Mouse (Mus musculus) ES-E14 (cell line): Measurements from ENCODE around the gene Fntb. TPM values are rescaled to one million over a fixed set of nuclear protein-coding genes. Genes with fewer than 3 reads are reported as not detected.

Source experiments
- DNase-seq: peaks from one replicate; pipeline ENCODE4 v3.0.0-alpha.2; 2013; ENCODE audit warnings: low read depth, low spot score
- H3K27ac ChIP-seq: 2 replicates; pipeline ENCODE4 v1.5.1; 2012; ENCODE audit warnings: low read depth, mild to moderate bottlenecking, low read length, moderate library complexity, mixed read lengths; ENCODE audit not compliant: poor library complexity, insufficient read depth, severe bottlenecking
- H3K36me3 ChIP-seq: 2 replicates; pipeline ENCODE4 v1.6.1; 2012; ENCODE audit warnings: mild to moderate bottlenecking, low read length, moderate library complexity, mixed read lengths; ENCODE audit not compliant: control insufficient read depth, poor library complexity, insufficient read depth, severe bottlenecking
- H3K4me1 ChIP-seq, 2 experiments: fragments of 150-350 bp in 1 of 2; sonication (generic) in 1 of 2; 2 replicates each; pipeline ENCODE4 v1.6.1; 2012; ENCODE audit warnings: low read length in 2 of 2, mild to moderate bottlenecking in 1 of 2, mixed read lengths in 1 of 2; ENCODE audit not compliant: control insufficient read depth in 2 of 2, insufficient read depth in 2 of 2, poor library complexity in 1 of 2
- H3K4me3 ChIP-seq, 2 experiments: fragments of 150-350 bp in 1 of 2; sonication (generic) in 1 of 2; 2 replicates each; pipeline ENCODE4 v1.5.1; 2012; ENCODE audit warnings: low read length in 2 of 2, low read depth in 1 of 2, mild to moderate bottlenecking in 1 of 2, mixed read lengths in 1 of 2; ENCODE audit not compliant: insufficient read depth in 1 of 2, poor library complexity in 1 of 2, severe bottlenecking in 1 of 2
- H3K9ac ChIP-seq: 2 replicates; pipeline ENCODE4 v1.6.1; 2012; ENCODE audit warnings: low read depth, mild to moderate bottlenecking, low read length, mixed read lengths; ENCODE audit not compliant: poor library complexity, insufficient read depth, severe bottlenecking
- H3K9me3 ChIP-seq: fragments of 150-350 bp; sonication (generic); 2 replicates; pipeline ENCODE4 v1.6.1; 2012; ENCODE audit warnings: low read depth, mild to moderate bottlenecking, low read length; ENCODE audit not compliant: control insufficient read depth, insufficient read depth
- CHD2 ChIP-seq: IDR thresholded peaks from 2 replicates; pipeline ENCODE4 v1.6.1; 2014; ENCODE audit warnings: mild to moderate bottlenecking, low read depth, low read length, inconsistent platforms
- HCFC1 ChIP-seq: IDR thresholded peaks from 2 replicates; pipeline ENCODE4 v1.6.1; 2012; ENCODE audit warnings: low read length, inconsistent platforms, borderline replicate concordance; ENCODE audit not compliant: insufficient read depth
- MAFK ChIP-seq: IDR thresholded peaks from 2 replicates; pipeline ENCODE4 v1.6.1; 2014; ENCODE audit warnings: mild to moderate bottlenecking, low read depth, low read length, inconsistent platforms; ENCODE audit not compliant: insufficient read depth
- ZC3H11A ChIP-seq: IDR thresholded peaks from 2 replicates; pipeline ENCODE4 v1.6.1; 2012; ENCODE audit warnings: low read depth, mild to moderate bottlenecking, inconsistent platforms, low read length, borderline replicate concordance
- ZNF384 ChIP-seq: IDR thresholded peaks from 2 replicates; pipeline ENCODE4 v1.6.1; 2012; ENCODE audit warnings: low read depth, low read length, inconsistent platforms
- in situ Hi-C, 2 experiments: fragments of 600-800 bp; cut with MboI; formaldehyde crosslinking; loops; one replicate each; pipeline ENCODE4 v1.15.1; 2025; ENCODE audit warnings: low sequenced_read_pairs in 2 of 2, inconsistent platforms in 1 of 2; ENCODE audit not compliant: unreplicated experiment in 2 of 2
- total RNA-seq: library from RNA; depleted of rRNA; stranded (reverse); fragments of 300-350 nt; gene quantifications from 2 replicates; pipeline ENCODE4 v1.2.3, GENCODE M21; 2012

The Fntb gene
- total RNA-seq, 1 experiment, result 24.0 TPM

DNA sequence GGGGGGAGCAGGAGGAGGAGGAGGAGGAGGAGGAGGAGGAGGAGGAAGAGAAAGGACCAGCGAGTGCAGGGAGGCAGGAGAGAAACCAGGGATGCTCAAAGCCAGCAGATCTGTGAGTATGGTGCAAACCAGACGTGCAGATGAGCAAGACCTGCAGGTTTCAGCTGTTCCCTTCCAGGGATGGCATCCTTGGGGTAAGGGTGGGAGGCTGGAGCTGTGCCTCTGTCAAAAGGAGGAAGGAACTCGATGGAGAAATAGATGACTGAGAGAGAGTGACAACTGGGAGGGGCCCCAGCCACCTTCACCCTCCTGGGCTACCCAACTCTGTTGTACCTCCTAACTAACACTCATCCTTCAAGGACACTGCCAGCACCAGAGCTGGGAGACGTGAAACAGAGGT, 51.3 kb downstream of the Fntb start:
- Histone ChIP-seq H3K4me3 (no peak overlapping the region), H3K9me3 (no peaks in the 10 kb centered on the region), H3K4me1 (peaks cover 3 to 21% of the 10 kb centered on the region in 2 experiments; a peak in 2 of 4 replicates), H3K36me3 (peaks cover 5% of the 10 kb centered on the region; the same call in 1 of the 2 replicates), H3K27ac (no peak overlapping the region), H3K9ac (no peak overlapping the region)
- DNase-seq, result no peak
- TF ChIP-seq ZC3H11A (no peak), ZNF384 (no peak), CHD2 (no peak), HCFC1 (no peak), MAFK (no peak)
- in situ Hi-C loops, result no loop called here

- in situ Hi-C loops, result no loop called here
- Histone ChIP-seq H3K27ac (no peak overlapping the region), H3K4me1 (peaks cover 3 to 21% of the 10 kb centered on the region in 2 experiments; a peak in 2 of 4 replicates), H3K4me3 (no peak overlapping the region), H3K9me3 (no peaks in the 10 kb centered on the region), H3K9ac (no peak overlapping the region), H3K36me3 (peaks cover 5% of the 10 kb centered on the region; the same call in 1 of the 2 replicates)
- no peak for DNase-seq
- TF ChIP-seq CHD2 (no peak), ZC3H11A (no peak), ZNF384 (no peak), MAFK (no peak), HCFC1 (no peak)
Observed at GRCm38 (mm10) chr12:76817176-76817575, 51.8 kb downstream of the Fntb start.

DNA sequence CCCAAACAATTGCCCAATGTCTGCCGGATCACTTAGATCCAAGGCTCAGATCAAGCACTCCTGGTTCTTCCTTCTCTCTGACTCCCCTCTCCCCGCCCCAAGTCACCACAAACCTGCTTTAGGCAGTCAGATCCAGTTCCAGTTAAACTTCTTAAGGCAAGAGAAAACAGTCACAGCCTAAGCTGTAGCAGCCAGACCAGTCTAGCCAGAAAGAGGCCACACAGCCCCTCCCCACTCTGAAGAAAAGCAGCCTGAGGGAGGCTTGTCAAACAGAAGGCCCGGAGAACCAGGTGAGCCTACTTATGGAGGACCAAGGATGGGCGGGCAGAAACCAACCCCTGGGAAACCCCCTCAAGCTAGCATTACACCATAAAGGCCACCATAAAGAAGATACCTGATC, 52.7 kb downstream of the Fntb start:
- peaks cover 3 to 21% of the 10 kb centered on the region in 2 experiments; a peak in 2 of 4 replicates for H3K4me1 ChIP-seq
- in situ Hi-C loops, result no loop called here
- peak overlapping the region; percentile 18; the same call in 1 of the 2 replicates for H3K9ac ChIP-seq
- peak overlapping the region; percentile 4 to 13; a peak in 1 of 4 replicates for H3K4me3 ChIP-seq
- TF ChIP-seq ZC3H11A (no peak), CHD2 (no peak)
- DNase-seq, result peak; percentile 74
- peak overlapping the region; percentile 55 for H3K27ac ChIP-seq
- peaks cover 1% of the 10 kb centered on the region; the same call in 1 of the 2 replicates for H3K36me3 ChIP-seq
- no peaks in the 10 kb centered on the region for H3K9me3 ChIP-seq

GRCm38 (mm10) chr12:76818908-76819307, 53.5 kb downstream of the Fntb start:
- in situ Hi-C loops, result no loop called here
- H3K9me3 ChIP-seq, result no peaks in the 10 kb centered on the region
- no peak for TF ChIP-seq HCFC1
- TF ChIP-seq ZC3H11A, result no peak
- H3K27ac ChIP-seq, result no peak overlapping the region
- H3K36me3 ChIP-seq, result no peaks in the 10 kb centered on the region
- H3K9ac ChIP-seq, result no peak overlapping the region
- peaks cover 3 to 21% of the 10 kb centered on the region in 2 experiments; a peak in 2 of 4 replicates for H3K4me1 ChIP-seq
- H3K4me3 ChIP-seq, result no peak overlapping the region
- DNase-seq, result no peak

DNA sequence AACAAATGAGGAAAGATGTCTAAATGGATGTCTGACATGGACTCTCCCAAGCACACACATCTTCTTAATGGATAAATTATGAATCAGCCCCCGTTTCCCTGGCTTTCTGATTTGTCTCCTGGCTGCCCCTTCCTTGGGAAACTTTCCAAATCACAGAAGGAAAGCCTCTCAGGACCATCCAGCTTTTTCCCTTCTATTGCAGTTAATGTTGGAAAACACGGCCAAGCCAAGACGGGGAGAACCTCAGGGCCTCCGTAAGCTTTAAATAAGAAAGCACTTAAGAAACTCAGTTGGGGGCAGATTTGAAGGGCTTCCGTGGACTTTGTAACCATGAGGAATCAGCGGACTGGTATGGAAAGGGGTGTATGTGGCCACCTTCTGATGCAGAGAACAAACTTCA, 54.4 kb downstream of the Fntb start:
- H3K27ac ChIP-seq, result no peak overlapping the region
- no peak overlapping the region for H3K4me3 ChIP-seq
- TF ChIP-seq MAFK (no peak), ZNF384 (no peak), HCFC1 (no peak), CHD2 (no peak), ZC3H11A (no peak)
- H3K36me3 ChIP-seq, result no peaks in the 10 kb centered on the region
- H3K9ac ChIP-seq, result no peak overlapping the region
- DNase-seq, result no peak
- in situ Hi-C loops, result no loop called here
- peaks cover 3 to 21% of the 10 kb centered on the region in 2 experiments; a peak in 2 of 4 replicates for H3K4me1 ChIP-seq
- no peaks in the 10 kb centered on the region for H3K9me3 ChIP-seq
